Mouse (Mus musculus): ENCODE data around the gene Pappa.

Pappa gene

DNA sequence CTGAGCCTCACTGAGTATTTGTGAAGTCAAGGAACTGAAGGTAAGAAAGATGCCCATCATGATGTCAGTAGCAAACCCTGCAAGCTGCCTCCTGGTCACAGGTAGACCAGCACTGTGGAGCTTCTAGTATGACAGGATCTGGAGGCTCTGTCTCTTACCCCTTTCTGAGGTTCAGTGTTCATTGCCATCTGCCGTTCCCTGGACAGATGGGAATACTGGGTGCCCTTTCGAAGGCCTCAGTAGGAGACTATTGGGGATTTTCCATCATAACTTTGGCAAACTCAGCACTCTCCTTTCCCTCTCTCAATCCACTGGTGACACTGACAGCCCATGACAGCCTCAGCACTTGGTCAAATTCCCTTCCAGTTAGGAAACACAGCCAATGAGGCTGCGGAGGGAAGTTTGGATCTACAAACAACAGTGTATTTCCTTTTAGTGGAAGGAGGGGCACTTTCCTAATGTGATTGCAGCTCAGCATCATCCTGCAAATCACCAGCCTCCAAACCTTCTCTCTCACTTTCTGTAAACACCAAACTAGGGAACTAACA lies 42.4 kb downstream of the Pappa start:
- no peak for DNase-seq (ENCODE audit: low read depth, low spot score)

GRCm38 (mm10) chr4:65174505-65174904 lies 50.5 kb downstream of the Pappa start:
- no peak for DNase-seq (ENCODE audit: low read depth, low spot score)

DNA sequence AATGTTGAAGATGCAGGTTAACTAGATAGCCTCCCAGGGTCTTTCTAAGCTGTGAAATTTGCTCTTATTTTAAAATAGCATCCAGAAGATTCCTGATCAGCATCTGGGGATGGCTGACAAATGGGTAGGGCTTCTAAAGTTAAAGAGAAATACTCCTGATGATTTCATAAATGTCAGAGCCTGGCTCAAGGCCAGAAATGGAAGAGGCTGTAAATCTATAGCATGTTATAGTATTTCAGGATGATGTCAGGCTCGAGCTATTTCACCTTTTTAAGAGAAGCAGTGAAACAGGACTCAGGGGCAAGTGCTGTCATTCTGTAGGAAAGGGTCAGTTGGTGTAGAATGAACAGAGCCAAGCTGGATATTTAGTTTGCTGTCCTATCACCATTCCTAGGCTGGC lies 54.2 kb downstream of the Pappa start:
- DNase-seq (ENCODE audit: low read depth, low spot score), result no peak

GRCm38 (mm10) chr4:65187236-65187635 lies 63.3 kb downstream of the Pappa start:
- DNase-seq (ENCODE audit: low read depth, low spot score), result no peak

DNA sequence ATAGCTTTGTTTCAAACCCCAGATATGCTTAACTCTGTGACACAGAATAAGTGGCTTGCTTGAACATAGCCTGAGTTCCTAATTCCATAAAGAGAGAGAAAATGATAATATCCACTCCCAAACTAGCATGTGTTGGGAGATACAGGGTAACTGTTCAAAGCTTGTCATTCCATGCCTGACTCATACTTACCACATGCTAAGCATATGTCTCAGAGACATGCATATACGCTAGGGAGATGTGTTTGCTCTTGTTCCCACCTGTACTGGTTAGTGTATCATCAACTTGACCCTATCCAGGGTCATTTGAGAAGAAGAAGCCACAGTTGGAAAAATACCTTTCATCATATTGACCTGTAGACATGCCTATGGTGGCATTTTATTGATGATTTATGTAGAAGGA lies 63.7 kb downstream of the Pappa start:
- no peak for DNase-seq (ENCODE audit: low read depth, low spot score)

DNA sequence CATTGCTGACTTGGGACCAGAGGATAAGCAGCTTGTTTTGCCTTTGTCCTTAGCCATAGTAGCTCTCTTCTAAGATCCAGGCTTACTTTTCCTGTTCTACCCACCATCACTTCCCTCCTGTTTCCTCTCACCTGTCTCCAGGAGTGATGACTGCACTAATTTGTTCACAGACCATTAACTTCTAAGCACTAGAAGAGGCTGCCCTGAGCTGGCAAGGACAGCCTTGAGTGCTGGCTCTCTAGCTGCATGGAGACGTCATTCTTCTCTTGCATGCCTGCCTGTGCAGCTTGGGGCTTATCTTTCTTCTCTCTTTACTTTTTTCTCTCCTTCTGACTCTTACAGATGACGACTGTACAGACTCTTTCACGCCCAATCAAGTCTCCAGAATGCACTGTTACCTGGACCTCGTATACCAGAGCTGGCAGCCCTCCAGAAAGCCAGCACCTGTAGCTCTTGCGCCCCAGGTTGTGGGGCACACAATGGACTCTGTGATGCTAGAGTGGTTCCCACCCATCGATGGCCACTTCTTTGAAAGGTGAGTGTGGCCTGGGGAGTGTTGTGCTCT lies 65.0 kb downstream of the Pappa start:
- no peak for DNase-seq (ENCODE audit: low read depth, low spot score)

- DNase-seq (ENCODE audit: low read depth, low spot score), result no peak
These were observed 68.8 kb downstream of the Pappa start for GRCm38 (mm10) chr4:65192810-65193209.

DNA sequence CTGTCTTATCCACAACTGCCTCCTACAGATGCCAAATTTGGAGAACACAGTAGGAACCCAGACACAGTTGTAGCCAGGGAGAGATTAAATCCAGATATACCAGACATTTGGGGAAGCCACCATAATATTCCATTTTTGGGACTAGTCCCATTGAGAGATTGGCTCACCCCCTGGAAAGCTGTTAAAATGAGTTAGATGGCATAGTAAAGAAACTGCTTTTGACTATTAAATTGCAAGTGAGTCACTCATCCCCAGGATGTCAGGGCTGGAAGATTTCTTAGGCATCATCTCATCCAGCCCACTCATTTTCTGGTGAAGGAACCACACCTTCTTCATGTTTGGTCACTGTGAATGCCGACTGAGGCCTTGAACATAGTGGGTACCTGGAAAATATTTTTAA lies 72.0 kb downstream of the Pappa start:
- DNase-seq (ENCODE audit: low read depth, low spot score), result no peak

DNA sequence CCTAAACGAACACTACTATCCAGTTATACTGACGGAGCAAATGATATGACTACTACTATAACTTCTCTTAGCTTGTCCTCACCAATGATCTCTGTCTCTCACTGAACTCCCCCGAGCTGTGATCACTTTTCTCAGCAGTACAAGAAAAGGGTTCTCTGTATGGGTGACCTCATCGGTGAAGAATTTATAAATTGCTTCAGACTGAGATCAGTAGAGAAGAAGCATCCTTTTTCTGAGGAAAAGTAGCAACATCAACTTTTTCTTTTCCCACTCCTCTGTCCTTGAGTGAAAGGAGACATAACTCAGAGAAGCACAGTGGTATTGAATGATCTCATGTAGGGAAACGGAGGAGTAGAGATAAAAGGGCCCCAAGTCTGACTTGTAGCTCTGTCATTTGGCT lies 79.7 kb downstream of the Pappa start:
- no peak for DNase-seq (ENCODE audit: low read depth, low spot score)

- DNase-seq (ENCODE audit: low read depth, low spot score), result no peak
These were observed 81.5 kb downstream of the Pappa start for GRCm38 (mm10) chr4:65205446-65205845.

DNA sequence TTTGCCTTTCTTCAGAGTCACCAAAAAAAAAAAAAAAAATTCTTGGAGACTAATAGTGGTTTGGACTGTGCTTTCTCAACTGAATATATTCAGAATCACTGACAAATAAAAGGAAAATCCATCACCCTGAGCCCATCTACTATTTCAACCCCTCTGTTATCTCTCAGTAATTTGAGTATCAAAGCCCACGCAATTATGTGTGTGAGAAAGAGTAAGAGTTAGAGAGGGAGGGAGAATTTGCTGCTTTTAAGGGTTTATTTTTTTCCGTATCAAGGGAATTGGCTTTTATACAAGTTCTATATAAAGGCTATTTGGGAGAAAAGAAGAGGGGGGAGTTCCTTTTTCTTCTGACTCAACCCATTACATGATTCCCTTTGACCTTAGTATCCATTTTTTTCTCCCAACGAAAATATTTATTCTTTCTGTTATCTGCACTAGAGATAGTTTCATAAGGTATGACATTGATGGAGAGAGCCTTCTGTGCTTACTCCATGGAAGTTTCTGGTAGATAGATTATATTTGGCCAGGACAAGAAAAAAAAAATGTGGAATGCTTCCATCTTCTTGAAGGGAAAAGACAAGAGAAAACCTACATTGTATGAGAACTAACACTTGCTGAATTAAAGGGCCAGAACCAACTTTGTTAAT lies 85.5 kb downstream of the Pappa start:
- DNase-seq (ENCODE audit: low read depth, low spot score), result no peak

- DNase-seq (ENCODE audit: low read depth, low spot score), result no peak
These were observed 92.7 kb downstream of the Pappa start for GRCm38 (mm10) chr4:65216682-65217081.

DNA sequence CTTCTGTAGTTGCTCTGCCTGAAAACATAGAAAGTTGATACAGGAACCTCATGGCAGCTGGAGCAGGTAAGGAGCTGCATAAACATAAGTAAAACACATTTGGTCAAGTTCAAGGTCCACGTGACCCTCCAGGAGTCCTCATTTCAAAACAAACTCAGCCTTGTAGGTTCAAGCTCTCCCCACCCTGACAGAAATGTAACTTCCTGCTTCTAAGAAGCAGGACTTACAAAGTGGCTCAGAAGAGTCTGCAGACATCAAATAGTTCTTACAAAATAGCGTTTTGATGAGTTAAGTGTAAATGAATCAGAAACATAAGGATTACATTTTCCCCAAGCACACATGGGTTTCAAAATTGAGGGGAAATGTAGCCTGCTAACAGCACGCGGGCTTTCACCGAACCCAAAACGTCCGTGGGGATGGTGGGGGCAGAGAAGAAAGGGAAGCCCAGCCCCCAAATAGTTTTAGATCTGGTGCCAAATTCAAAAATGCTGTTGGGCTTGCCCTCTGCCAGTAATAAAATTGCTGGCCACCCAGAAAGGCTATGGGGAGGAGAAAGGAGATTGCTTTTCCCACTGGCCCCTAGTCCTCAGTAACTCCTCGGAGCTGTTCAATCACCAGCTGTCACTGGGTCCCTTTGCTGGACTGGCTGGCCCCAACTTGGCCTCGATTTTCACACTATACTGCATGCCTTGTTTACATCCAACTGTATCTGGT lies 93.8 kb downstream of the Pappa start:
- DNase-seq (ENCODE audit: low read depth, low spot score), result no peak

DNA sequence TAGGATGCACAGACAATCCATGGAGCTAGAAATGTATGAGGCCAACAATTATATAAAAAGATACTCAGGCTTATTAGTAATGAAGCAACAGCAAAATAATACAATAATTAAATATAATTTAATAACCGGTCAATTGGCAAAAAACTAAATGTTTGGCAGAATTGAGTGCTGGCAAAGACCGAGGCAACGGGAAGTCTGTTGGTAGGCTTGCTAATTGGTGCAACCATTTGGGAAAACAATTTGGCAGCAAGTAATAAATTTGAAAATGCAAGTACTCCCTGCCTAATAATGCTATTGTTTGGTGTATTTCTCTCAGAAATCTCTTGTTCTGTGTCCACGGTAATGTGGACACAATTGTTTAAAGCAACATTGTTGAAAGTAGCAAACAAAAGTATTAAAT lies 99.9 kb downstream of the Pappa start:
- no peak for DNase-seq (ENCODE audit: low read depth, low spot score)

- peak; percentile 92 for DNase-seq (ENCODE audit: low read depth, low spot score)
These were observed 114.6 kb downstream of the Pappa start for GRCm38 (mm10) chr4:65238540-65238998.

GRCm38 (mm10) chr4:65242434-65242931 lies 118.5 kb downstream of the Pappa start:
- no peak for DNase-seq (ENCODE audit: low read depth, low spot score)

DNA sequence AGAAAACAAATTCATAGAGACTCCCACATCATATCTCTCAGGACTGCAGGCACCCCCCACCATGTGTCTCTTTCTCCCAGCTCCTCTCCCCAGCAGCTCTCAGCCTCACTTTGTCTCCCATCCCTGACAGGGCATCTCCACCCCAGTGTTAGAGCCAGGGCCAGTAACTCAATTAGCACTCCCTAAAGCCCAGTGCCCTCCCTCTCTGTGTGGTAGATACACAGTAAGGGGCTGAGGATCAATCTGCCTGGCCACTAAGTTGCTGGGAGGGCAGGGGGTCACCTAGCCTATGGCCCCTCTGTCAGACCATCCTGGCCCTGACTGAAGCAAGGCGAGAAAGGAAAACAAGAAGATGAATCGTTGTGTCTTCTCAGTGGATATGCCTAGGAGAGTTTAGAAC lies 119.3 kb downstream of the Pappa start:
- no peak for DNase-seq (ENCODE audit: low read depth, low spot score)

DNA sequence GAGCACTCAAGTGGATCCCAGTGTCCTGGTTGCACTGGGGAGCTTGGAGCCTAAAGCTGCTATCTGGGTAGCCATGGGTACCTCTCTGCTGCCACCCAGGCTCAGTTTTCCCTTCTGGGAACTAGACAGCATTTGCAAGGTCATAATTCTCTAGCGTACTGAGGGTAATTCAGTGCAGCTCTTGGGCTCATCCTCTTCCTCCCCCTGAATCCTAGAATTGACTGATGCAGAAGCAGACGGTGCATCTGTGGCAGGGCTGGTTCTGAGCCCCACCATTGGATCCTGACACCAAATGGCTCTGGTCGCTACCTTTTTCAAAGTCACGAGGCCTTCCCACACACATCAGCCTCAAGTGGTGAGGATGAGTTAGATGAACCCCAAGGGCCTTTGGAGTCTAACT lies 121.0 kb downstream of the Pappa start:
- DNase-seq (ENCODE audit: low read depth, low spot score), result no peak

GRCm38 (mm10) chr4:65245440-65245839 lies 121.5 kb downstream of the Pappa start:
- DNase-seq (ENCODE audit: low read depth, low spot score), result peak; percentile 5

- DNase-seq (ENCODE audit: low read depth, low spot score), result peak; percentile 80
These were observed 128.2 kb downstream of the Pappa start for GRCm38 (mm10) chr4:65252193-65252592.

- no peak for DNase-seq (ENCODE audit: low read depth, low spot score)
These were observed 130.1 kb downstream of the Pappa start for GRCm38 (mm10) chr4:65254073-65254472.

GRCm38 (mm10) chr4:65267066-65267465 lies 143.1 kb downstream of the Pappa start:
- no peak for DNase-seq (ENCODE audit: low read depth, low spot score)

GRCm38 (mm10) chr4:65269996-65270395 lies 146.0 kb downstream of the Pappa start:
- no peak for DNase-seq (ENCODE audit: low read depth, low spot score)

All from ZHBTc4 (cell line).